Mouse (Mus musculus): ENCODE data around the gene Stard9. TPM values are rescaled to one million over a fixed set of nuclear protein-coding genes. Genes with fewer than 3 reads are reported as not detected.

Stard9 gene
- total RNA-seq, 2 experiments from 2014 or later: 9.7 to 10.6 TPM

DNA sequence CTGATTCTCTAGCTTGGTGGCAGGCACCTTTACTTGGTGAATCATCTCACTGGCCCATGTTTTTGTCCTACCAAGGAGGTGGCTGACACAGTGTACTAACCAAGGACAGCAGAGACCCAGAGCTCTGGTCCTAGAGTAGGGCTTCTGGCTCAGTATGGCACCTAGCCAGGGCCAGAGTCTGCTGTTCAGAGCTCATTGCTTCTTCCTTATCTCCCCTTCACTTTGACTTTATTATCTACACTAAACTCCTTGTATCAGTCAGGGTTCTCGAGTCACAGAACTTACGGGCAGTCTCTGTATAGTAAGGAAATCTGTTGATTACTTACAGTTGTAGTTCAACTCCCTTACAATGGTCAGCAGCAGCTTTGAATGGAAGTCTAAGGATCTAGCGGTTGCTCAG, 82.0 kb downstream of the Stard9 start:
- intact Hi-C loops (cut with DNase I): no loop called here
- no peak for DNase-seq (ENCODE audit: extremely low spot score in 1 of 2, low spot score in 2 of 2)

DNA sequence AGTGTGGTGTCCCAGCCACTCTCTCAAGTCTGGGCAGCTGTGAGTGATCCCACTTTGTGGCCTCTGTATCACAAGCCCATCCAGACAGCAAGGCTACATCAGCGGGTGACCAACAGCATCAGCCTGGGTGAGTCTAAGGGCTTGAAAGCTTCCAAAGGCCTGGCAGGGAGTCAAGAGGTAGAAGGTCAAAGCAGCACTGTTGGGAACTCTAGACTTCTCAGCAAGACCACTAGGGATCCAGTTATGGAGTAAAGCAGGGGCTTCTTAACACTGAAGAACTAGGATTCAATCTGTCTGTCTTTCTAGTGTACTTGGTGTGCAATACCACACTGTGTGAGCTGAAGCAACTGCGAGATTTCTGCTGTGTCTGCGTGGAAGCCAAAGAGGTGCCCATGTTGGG, 84.5 kb downstream of the Stard9 start:
- intact Hi-C loops (cut with DNase I): no loop called here
- no peak for DNase-seq (ENCODE audit: extremely low spot score in 1 of 2, low spot score in 2 of 2)

DNA sequence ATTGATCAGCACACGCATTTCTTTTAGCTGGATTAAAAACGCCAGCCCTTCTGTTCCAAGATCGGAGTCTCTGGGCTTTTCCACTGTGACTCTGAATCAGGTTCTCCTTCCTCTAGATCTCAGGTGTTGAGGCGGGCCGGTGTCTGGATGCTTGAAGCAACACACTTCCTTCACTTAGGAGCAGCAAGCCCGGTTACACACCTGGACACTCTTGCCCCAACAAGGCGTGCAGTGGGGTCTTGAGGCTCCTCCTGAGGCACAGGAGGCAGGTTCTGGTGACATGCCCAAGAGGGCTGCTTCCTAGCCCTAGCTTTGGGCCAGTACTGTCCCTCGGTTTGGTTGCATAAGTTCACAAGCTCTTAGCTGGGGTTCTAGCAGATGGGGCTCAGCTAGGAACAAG, 89.6 kb downstream of the Stard9 start:
- intact Hi-C loops (cut with DNase I): no loop called here

DNA sequence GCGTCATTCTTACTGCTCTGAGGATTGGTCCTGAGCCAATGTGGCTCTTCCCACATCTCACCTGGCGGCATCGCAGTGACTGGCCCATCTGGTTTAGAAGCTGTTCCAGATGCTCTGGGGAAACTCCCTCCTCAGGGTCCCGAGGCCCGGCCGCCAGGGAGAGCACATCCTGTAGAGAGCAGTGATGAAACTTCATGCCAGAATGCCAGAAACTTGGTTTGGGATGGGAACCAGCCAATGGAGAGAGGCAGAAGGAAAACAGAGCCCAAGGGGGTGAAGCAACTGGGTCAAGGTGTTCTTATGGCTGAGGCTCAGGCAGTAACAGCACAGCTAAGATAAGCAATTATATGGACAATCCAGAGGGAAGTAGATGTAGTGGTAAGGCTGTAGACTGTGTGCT, 91.9 kb downstream of the Stard9 start:
- DNase-seq (ENCODE audit: extremely low spot score in 1 of 2, low spot score in 2 of 2): no peak
- intact Hi-C loops (cut with DNase I): no loop called here

More for the DNA sequence above, 89.6 kb downstream of the Stard9 start:
- DNase-seq (ENCODE audit: extremely low spot score in 1 of 2, low spot score in 2 of 2): no peak

DNA sequence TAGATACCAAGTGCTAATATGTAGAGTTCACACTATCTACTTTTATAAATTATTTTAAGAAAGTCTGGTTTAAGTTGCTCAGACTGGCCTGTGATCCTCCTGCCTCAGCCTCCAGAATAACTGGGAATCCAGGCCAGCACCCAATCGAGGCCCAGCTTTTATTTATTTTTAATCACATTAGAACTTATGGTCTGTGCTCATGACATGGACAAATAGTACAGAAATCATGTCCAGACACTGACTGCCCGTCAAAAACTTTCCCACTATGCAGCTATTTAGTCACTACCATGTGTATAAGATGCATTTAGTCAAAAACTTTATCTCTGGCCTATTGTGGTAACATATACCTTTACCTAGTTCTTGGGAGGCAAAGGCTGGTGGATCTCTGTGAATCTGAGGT, 93.0 kb downstream of the Stard9 start:
- DNase-seq (ENCODE audit: extremely low spot score in 1 of 2, low spot score in 2 of 2): no peak
- intact Hi-C loops (cut with DNase I): no loop called here

DNA sequence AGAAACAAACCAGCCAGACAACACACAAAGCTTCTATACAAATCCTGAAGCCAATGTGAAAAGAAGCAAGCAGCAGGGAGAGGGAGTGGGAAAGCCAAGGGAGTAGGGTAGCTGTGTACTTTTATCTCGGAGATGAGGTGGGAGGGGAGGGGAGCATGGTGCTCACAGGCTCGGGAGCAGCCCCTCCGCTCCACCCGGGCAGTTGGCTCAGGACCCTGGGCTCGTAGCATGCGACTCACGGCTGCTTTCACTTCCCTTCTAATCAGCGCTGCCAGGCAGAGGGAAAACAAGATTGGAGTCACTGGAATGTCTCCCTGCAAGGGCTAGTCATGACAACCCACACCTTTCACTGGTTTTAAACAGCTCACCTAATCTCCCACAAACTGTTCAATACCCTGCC, 93.6 kb downstream of the Stard9 start:
- intact Hi-C loops (cut with DNase I): no loop called here
- no peak for DNase-seq (ENCODE audit: extremely low spot score in 1 of 2, low spot score in 2 of 2)

DNA sequence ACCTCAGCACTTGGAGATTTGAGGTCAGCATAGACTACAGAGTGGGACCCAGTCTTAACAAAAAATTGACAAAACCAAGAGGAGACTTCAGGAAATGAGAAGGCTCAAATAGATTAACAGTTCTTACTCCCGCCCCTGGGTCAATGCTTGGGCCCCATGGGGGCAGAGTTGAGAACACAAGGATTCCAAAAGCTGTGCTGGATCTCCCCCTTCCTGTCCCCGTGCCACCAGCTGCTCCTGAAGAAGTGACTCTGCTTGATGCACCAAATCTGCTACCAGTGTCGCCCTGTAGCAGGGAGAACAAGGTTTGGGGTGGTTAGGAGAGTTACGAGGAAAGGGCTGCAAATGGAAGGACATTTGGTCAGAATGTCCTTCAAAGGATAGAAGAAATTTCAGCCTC, 94.7 kb downstream of the Stard9 start:
- intact Hi-C loops (cut with DNase I): no loop called here
- DNase-seq (ENCODE audit: extremely low spot score in 1 of 2, low spot score in 2 of 2): no peak

DNA sequence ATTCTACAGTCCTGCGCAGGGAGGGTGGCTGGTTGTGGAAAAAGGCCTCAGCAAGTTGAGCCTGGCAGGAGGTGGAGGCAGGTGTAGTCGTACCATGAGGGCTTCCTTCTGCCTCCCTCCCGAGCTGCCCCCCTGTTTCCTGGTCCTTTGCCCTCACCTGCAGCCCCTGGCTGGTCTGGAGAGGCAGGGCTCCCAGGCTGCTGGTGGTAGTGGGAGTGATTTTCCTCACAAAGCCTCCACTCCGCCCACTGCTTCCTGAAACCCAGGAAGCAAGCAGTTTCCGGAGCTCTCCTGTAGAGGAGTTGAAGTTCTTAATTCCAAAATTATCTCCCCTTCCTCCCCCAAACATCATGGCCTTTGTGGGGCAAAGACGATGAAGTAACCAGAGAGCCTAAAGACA, 95.3 kb downstream of the Stard9 start:
- intact Hi-C loops (cut with DNase I): no loop called here
- no peak for DNase-seq (ENCODE audit: extremely low spot score in 1 of 2, low spot score in 2 of 2)

DNA sequence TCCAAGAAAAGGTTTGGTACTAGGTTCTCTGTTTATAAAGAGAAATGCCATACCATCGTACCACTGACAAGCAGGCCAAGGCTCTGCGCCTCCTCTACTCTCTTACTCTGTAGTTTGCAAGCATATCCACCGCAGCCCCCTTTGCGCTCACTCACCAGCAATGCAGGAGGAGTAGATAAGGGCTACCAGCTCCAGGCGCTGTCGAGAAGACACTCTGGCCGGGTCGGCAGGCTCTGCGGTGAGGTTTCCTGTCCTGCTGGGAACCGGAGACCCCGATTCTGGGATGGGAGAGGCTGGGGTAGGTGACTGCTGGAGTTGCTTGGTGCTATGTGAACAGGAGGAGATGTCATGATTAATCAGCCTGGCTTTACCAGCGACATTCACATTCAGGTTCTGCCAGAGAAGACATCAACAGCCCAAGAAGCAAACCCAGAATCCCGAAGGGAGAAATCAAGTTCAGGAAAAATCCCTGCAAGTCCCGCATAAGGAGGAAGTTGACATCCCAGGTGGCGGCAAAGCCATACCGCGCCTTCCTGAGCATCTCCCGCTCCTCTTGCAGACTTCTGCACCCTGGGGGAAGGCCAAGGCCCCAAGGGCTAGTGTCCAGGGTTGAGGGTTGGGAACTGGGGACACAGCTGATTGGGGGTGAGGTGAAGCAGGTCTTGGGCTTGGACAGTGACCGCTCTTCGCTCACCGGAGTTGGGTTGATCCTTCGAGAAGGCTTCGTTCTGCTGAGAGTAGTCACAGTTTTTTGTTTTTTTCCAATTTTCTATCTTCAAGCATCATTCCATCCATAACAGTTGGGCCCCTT, 101.1 kb downstream of the Stard9 start:
- peak in 1 of 2 experiments; percentile 28 for DNase-seq (ENCODE audit: extremely low spot score in 1 of 2, low spot score in 2 of 2)
- intact Hi-C loops (cut with DNase I): loop anchor here (1.0 kb wide), 1 partner anchor 120 kb away; the partner anchor contains the start of genes Cdan1 and Ttbk2

DNA sequence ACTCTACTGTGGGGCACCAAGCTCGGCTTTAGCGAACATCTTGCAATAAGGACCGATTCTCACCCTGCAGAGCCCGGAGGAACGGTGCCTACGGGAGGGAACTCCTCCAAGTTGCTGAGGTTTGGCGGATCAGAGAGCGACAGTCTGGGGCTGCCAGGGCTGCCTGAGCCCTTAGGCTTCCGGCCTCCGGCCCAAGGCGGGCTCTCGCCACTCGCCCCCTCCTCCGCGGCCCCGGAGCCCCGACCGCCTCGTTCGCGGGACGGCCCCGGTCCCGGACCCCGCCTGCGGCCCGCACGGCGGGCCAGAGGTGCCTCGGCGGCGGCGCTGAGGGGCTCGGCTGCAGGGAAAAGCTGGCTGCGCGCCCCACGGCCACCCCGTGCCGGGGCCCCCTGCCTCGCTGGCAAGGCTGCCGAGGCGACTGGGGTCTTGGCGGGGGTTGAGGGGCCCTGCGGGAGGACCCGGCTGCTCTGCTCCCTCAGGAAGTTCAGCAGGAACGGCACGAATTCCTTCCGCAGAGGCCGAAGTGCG, 101.8 kb downstream of the Stard9 start:
- intact Hi-C loops (cut with DNase I): loop anchor here (1.0 kb wide), 1 partner anchor 120 kb away; the partner anchor contains the start of genes Cdan1 and Ttbk2
- no peak for DNase-seq (ENCODE audit: extremely low spot score in 1 of 2, low spot score in 2 of 2)

DNA sequence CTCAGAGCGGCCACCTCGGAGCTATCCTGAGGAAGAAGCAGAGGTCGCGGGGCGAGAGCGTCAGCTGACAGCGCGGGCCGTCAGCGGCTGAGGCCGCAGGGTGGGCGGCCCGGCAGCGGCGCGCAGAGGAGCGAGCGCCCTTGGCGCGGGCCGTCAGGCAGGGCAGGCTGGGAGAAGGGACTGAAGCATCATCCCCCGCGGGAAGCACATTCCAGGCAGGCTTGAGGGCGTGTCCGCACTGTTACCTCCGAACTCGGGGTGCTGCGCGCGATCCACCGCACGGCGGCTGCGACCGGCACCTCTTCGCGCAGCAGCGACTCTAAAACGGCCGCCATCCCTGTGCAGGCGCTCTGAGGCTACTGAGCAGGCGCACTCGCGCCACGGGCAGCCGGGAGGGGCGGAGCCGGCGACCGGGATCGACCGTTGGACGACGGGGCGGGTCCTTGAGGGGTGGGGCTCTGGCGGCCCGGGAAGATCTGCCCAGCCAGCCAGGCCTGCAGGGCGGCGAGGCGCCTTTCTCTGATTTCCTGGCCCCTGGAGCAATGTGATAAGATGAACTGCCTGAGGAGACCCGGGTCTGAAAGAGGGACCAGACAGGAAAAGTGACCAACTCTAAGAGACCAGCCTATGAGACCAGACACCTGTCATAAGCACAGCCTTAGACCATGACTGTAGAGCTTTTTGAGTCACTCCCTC, 102.4 kb downstream of the Stard9 start:
- DNase-seq (ENCODE audit: extremely low spot score in 1 of 2, low spot score in 2 of 2): peak; percentile 87 to 97
- intact Hi-C loops (cut with DNase I): no loop called here

DNA sequence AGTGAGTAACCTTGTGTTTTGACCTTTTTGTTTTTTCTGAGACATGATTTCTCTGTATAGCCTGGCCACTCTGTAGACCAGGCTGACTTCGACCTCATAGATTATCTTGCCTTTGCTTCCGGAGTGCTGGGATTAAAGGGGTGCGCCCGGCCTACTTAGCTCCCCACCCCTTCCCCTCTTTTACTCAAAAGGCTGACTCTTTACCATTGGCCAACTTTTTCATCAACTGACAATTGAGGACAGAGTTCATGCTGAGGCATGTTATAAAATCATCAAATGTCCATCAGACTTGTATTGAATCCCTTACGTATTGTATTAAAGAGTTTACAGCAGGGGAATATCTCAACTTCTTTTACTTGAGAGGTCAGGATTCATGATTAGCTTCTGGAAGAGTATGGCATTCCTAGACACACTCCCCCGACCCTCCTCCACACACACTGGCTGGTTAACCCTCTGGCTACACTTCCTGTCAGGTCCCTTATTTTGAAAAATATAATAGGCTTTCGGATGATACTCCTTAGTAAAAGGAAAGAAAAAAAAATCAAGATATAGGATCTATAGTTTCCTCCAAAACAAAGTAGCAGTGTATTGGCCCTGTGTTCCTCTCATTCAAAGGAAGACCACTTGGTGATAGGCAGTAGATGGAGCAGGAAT, 103.1 kb downstream of the Stard9 start:
- no peak for DNase-seq (ENCODE audit: extremely low spot score in 1 of 2, low spot score in 2 of 2)
- intact Hi-C loops (cut with DNase I): no loop called here

DNA sequence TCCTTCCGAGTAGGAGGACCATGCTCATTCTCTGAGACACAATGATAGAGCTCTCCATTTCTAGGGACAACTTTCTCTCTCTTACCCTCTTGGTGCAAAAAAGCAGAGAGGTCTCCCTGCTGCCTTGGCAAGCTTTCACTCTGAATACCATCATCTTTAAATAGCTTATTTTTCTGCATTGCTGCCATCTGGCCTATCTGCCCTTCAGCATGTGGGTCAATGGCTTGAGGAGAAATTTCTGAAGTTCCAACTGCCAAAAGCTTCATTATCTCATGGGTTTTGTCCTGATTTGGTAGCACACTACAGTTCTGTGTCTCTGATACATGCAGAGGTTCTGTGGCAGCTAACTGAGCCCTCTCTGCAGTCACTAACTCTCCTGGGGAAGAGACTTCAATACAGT, 116.6 kb downstream of the Stard9 start:
- DNase-seq (ENCODE audit: extremely low spot score in 1 of 2, low spot score in 2 of 2): no peak

DNA sequence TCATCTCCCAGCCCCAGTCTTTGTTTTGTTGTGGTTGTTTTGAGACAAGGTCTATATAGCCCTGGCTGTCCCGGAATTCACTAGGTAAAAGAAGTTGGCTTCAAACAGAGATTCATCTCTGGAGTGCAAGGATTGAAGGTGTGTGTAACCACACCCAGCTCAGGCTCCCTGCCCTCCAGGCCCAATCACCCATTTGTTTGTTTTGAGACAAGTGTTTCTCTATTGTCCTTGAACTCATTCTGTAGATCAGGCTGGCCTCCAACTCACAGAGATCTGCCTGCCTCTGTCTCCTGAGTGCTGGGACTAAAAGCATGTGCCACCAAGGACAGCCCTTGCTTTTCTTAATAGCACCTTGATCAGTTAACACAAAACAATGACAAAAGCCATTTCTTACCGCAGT, 119.1 kb downstream of the Stard9 start:
- DNase-seq (ENCODE audit: extremely low spot score in 1 of 2, low spot score in 2 of 2): no peak
- intact Hi-C loops (cut with DNase I): no loop called here

More for the DNA sequence above, 116.6 kb downstream of the Stard9 start:
- intact Hi-C loops (cut with DNase I): no loop called here

DNA sequence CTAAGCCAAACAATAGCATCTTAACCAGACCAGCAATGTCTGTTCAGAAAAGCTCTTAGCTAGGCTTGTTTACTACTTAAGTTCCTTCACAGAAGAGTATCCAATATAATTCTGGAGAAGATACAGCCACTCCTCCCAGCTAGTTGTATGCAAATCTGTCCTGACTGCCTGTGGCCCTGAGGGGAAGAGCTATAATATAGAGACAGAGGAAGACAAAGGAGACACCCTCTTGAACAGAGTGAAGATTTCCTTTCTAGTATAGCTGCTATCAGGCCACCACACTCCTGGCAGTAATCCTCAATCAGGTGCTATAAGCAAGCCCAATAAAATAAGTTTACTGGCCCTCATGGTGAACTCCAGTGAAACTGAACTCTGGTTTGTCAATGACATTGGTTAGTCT, 133.0 kb downstream of the Stard9 start:
- intact Hi-C loops (cut with DNase I): no loop called here
- no peak for DNase-seq (ENCODE audit: extremely low spot score in 1 of 2, low spot score in 2 of 2)

DNA sequence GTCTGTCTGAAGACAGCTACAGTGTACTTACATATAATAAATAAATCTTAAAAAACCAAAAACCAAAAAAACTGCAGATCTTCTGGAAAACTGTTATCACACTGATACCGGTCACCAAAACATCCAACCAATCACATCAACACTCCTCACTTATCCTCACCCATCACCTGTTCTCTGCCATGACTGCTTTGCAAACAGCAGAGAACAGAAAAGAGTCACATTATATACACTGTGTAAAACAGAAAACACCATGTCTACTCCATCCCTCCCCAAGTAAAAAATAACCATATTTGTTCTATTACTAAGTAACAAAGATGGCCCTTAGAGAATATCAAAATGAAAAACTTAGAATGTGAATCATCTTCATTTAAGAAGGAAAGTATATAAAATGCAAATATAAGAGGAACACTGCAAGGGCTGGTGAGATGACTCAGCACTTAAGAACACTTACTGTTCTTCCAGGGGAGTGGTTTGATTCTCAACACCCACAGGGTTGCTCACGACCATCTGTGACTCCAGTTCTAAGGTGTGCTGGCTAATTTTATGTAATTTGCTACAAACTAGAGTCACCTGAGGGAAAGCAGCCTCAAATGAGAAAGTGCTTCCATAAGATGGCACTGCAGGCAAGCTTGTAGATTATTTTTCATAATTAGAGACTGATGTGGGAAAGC, 141.5 kb downstream of the Stard9 start:
- intact Hi-C loops (cut with DNase I): no loop called here
- no peak for DNase-seq (ENCODE audit: extremely low spot score in 1 of 2, low spot score in 2 of 2)

Measured in left cerebral cortex, postnatal 10 days (tissue).